Mouse (Mus musculus) liver, adult (tissue): ENCODE results near the gene Mybbp1a.

Source experiments
- GATA4 ChIP-seq: IDR thresholded peaks from 2 replicates; pipeline ENCODE4 v1.6.1; 2014; ENCODE audit warnings: mild to moderate bottlenecking, low read length; ENCODE audit not compliant: insufficient replicate concordance

The Mybbp1a gene

DNA sequence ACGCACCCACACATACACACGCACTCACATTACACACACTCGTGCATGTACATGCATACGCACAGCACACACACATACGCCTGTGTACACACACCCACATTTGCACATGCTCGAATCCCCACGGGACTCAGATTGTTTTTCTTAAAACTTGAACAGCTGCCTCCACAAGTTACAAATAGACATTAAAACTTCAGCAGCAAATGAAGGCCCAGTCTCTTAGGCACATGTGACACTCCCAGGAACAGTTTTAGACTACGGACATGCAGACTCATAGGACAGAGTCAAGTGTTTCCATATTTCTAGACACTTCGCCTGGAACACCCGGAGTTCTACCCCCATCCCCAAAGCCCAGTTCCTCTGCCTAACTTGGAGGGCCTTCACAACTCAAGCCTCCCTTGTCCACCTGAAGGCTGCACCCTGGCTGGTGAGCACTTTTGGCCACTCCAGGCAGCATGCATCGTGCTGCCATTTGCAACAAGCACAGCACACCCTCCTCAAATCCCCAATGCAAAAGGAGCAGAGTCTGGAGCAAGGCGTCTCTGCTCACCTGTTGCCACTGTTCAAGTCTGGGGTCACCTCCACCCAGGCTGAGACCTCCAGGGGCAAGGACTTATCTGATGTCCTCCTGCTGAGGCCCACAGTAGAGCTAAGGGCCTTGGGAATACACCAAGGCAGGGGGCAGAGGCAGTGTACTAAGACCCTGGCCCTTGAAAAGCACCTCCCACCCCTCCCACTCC lies 31.3 kb upstream of the Mybbp1a start:
- TF ChIP-seq GATA4 = no peak

- no peak for TF ChIP-seq GATA4
Measured at GRCm38 (mm10) chr11:72410521-72411092, 30.5 kb upstream of the Mybbp1a start.

GRCm38 (mm10) chr11:72411093-72411921 lies 29.8 kb upstream of the Mybbp1a start, which contains the start of gene Smtnl2:
TSS of gene Smtnl2 (minus strand) at chr11:72411713.
- TF ChIP-seq GATA4 = no peak

- no peak for TF ChIP-seq GATA4
Measured at GRCm38 (mm10) chr11:72411945-72412344, 29.2 kb upstream of the Mybbp1a start.

GRCm38 (mm10) chr11:72413016-72413415 lies 28.1 kb upstream of the Mybbp1a start:
- TF ChIP-seq GATA4 = no peak

- no peak for TF ChIP-seq GATA4
Measured at GRCm38 (mm10) chr11:72413601-72414190, 27.5 kb upstream of the Mybbp1a start.

- TF ChIP-seq GATA4 = no peak
Measured at GRCm38 (mm10) chr11:72415155-72415554, 26.0 kb upstream of the Mybbp1a start.

GRCm38 (mm10) chr11:72416666-72417065 lies 24.5 kb upstream of the Mybbp1a start:
- TF ChIP-seq GATA4 = no peak

DNA sequence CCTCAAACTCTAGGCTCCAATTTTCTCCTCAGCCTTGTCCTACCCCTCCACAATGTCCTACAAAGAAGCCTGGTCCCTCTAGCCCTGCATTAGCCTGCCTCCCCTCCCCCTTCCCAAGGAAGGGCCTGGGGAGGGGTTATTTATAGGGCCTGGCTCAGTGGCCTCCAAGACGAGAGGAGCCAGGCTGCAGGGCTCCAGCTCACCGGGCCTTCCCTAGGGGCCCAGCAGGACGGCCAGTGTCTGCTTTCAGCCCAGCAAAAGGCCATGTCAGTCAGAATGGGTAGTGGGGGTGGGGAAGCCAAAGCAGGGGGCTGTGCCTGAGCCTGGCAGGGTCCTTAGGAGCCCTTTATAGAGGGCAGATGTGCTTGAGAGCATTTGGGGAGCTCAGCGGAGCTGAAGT lies 23.8 kb upstream of the Mybbp1a start:
- no peak for TF ChIP-seq GATA4

GRCm38 (mm10) chr11:72418227-72418626 lies 22.9 kb upstream of the Mybbp1a start:
- TF ChIP-seq GATA4 = no peak

DNA sequence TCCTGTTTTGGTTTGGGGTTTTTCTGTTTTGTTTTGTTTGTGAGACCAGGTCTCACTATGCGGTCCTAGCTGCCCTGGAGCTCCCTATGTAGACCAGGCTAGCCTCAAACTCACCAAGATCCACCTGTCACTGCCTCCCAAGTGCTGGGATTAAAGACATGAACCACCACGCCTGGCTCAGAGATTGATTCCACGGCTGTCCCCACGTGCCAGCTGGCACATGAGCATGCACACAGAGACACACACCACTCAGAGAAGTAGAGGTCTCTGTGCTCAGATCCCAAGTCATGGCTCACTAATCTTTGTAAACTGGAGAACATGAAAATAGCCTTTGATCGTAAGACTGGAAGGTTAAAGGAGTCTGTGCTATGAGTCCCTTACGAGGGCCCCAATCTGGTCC lies 22.1 kb upstream of the Mybbp1a start:
- no peak for TF ChIP-seq GATA4

DNA sequence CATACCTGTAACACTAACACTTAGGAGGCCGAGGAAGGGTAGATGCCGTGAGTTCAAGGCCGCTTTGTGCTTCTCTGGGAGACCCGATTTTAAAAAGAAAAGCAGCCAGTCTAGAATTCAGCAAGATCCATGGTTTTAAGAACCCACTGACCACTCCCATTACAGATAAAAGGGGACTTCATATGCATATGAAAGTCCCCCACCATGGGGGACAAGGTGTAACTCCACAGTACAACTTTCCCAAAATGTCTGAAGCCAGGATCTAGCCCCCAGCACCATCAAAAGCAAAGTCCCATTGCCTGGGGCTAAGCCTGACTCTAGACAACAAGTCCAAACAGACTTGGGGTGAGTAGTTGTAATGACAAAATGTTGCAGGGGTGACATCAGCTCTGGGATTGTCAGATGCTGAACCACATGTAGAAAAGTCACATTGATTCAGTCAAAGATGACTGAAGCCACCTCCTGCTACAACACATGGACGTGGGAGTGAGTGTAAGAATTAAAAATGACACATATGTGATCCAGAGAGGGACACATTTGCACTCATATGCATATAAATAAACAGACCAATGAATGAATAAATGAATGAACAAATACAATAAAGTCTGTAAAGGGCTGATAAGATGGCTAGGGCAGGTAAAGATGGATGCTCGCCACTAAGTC lies 20.6 kb upstream of the Mybbp1a start:
- no peak for TF ChIP-seq GATA4

DNA sequence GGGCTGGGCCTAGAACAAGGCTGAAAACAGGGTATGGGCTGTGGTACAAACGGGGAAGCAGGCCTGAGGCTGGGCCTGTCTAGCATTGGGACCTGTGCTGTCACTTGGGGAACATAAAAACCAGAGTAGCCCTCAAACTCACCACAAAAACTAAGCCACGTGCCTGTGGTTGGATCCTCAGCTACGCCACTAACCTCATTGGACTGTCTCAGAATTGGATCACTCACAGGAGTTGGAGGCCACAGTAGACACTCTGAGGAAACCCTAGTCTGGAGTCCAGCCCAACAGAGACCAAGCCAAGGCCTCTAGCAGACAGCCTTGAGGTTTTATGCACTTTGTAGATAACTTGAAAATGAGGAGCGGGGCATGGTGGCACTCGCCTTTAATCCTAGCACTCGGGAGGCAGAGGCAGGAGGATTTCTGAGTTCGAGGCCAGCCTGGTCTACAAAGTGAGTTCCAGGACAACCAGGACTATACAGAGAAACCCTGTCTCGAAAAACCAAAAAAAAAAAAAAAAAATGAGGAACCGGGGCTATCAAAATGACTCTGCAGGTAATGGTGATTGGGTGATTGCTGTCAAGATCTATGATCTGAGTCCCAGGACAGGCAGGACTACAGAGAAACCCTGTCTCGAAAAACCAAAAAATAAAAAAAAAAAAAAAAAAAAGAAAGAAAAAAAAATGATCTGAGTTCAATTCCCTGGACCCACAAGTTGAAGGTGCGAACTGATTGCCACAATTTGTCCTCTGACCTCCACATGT lies 19.5 kb upstream of the Mybbp1a start:
- TF ChIP-seq GATA4 = no peak

GRCm38 (mm10) chr11:72423686-72424085 lies 17.5 kb upstream of the Mybbp1a start:
- no peak for TF ChIP-seq GATA4

- no peak for TF ChIP-seq GATA4
Measured at GRCm38 (mm10) chr11:72425201-72425600, 16.0 kb upstream of the Mybbp1a start.

GRCm38 (mm10) chr11:72426884-72427283 lies 14.3 kb upstream of the Mybbp1a start:
- TF ChIP-seq GATA4 = no peak
